8 mouse cellular contexts compared by ENCODE assay signal in the genomic region with DNA sequence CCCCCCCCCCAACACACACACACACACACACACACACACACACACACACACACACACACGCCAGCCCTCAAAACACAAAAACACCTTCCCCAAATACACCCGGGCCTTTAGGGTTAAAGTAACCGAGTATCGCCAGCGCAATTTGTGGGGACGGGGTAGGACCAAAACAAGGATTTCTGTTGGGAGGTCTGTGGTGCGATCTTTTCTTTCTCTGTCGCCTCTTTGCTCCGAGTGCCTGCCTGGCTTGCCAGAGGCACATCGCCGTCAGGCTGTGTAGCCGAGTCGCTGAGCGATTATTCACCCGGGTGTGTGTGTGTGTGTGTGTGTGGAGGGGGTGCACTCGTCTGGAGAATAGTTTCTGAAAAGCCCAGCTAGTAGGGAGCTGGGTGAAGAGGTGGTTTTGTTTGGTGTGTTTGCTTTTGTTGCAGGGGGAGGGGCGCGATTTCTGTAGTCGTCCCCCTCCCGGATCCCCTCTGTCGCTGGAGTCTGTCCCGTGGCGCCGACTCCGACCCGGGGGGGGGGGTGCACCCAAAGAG. TPM values are rescaled to one million over a fixed set of nuclear protein-coding genes. Genes with fewer than 3 reads are reported as not detected.
DNase-seq lines count a peak whose midpoint lies in the region; ATAC-seq and TF ChIP-seq lines count a peak whose summit lies in the region.

No protein-coding gene starts in this region.

- TF ChIP-seq EP300 in liver, embryonic 14.5 days (IDR thresholded peaks at IDR 0.05; ENCODE audit: low read depth), result no peak

- peaks cover 3% of the 10 kb centered on the region for H3K79me3 ChIP-seq in C2C12 (ENCODE audit: low read depth)

- ATAC-seq in embryonic facial prominence, embryonic 15.5 days (ENCODE audit: insufficient number of reproducible peaks, low FRiP score, low TSS enrichment, low read depth), result no peak
- ATAC-seq in heart, embryonic 12.5 days (ENCODE audit: insufficient number of reproducible peaks, low FRiP score), result peak; percentile 4; the same call in 1 of the 2 replicates
- ATAC-seq in kidney, postnatal 0 days (replicated peaks; ENCODE audit: low FRiP score, low read depth), result peak; percentile 14; the same call in 1 of the 2 replicates
- ATAC-seq in liver, embryonic 14.5 days (ENCODE audit: insufficient read depth), result peak; percentile 9
- ATAC-seq in neural tube, embryonic 11.5 days (ENCODE audit: insufficient read depth, low FRiP score, low TSS enrichment), result no peak

- peak overlapping the region; percentile 57 for H3K4me3 ChIP-seq in C2C12 (ENCODE audit: insufficient read depth, poor library complexity, severe bottlenecking)
- peak overlapping the region; percentile 59 for H3K4me3 ChIP-seq in embryonic facial prominence, embryonic 15.5 days (replicated peaks)
- peak overlapping the region; percentile 82 for H3K4me3 ChIP-seq in heart, embryonic 12.5 days
- peak overlapping the region; percentile 96 for H3K4me3 ChIP-seq in kidney, postnatal 0 days (replicated peaks; ENCODE audit: low read depth, low read length)
- H3K4me3 ChIP-seq in liver, embryonic 14.5 days (ENCODE audit: insufficient read depth in 1 of 2, low read depth in 2 of 2, low read length in 2 of 2), result peak overlapping the region; percentile 96 to 99
- peak overlapping the region; percentile 83 for H3K4me3 ChIP-seq in neural tube, embryonic 11.5 days (ENCODE audit: low read depth, low read length)

- H3K27me3 ChIP-seq in C2C12 (ENCODE audit: control insufficient read depth, insufficient read depth, insufficient read length), result no peaks in the 10 kb centered on the region
- H3K27me3 ChIP-seq in embryonic facial prominence, embryonic 15.5 days, result no peaks in the 10 kb centered on the region
- no peaks in the 10 kb centered on the region for H3K27me3 ChIP-seq in heart, embryonic 12.5 days (replicated peaks)
- no peaks in the 10 kb centered on the region for H3K27me3 ChIP-seq in kidney, postnatal 0 days (ENCODE audit: insufficient read depth, low read length)
- H3K27me3 ChIP-seq in liver, embryonic 14.5 days (ENCODE audit: control insufficient read depth, insufficient read depth, low read length), result no peaks in the 10 kb centered on the region
- no peaks in the 10 kb centered on the region for H3K27me3 ChIP-seq in neural tube, embryonic 11.5 days (ENCODE audit: control insufficient read depth, insufficient read depth, low read length)

- peak overlapping the region; percentile 90 for H3K4me2 ChIP-seq in embryonic facial prominence, embryonic 15.5 days (replicated peaks)
- peak overlapping the region; percentile 82 for H3K4me2 ChIP-seq in heart, embryonic 12.5 days
- peak overlapping the region; percentile 91 for H3K4me2 ChIP-seq in kidney, postnatal 0 days (ENCODE audit: low read length)
- H3K4me2 ChIP-seq in liver, embryonic 14.5 days (ENCODE audit: low read depth), result peak overlapping the region; percentile 100
- peak overlapping the region; percentile 97 for H3K4me2 ChIP-seq in neural tube, embryonic 11.5 days (ENCODE audit: low read depth)

- DNase-seq in adrenal gland, adult 8-10 months, result peak; percentile 43
- DNase-seq in kidney, postnatal 0 days (ENCODE audit: low spot score), result peak; percentile 81
- DNase-seq in liver, embryonic 14.5 days (ENCODE audit: low read depth in 3 of 3, low spot score in 3 of 3), result no peak
- DNase-seq in neural tube, embryonic 11.5 days (ENCODE audit: low spot score), result peak; percentile 75
- peak; percentile 80 for DNase-seq in testis, postnatal 10 days (ENCODE audit: low spot score)

- H3K9me3 ChIP-seq in embryonic facial prominence, embryonic 15.5 days (replicated peaks), result no peaks in the 10 kb centered on the region
- H3K9me3 ChIP-seq in heart, embryonic 12.5 days (replicated peaks), result no peaks in the 10 kb centered on the region
- H3K9me3 ChIP-seq in kidney, postnatal 0 days (replicated peaks; ENCODE audit: low read length), result no peaks in the 10 kb centered on the region
- H3K9me3 ChIP-seq in liver, embryonic 14.5 days (ENCODE audit: control insufficient read depth, low read length), result no peaks in the 10 kb centered on the region
- H3K9me3 ChIP-seq in neural tube, embryonic 11.5 days (ENCODE audit: control insufficient read depth, low read length), result no peaks in the 10 kb centered on the region

- H3ac ChIP-seq in C2C12 (ENCODE audit: control insufficient read depth, insufficient read length, low read depth), result peak overlapping the region; percentile 70

- no peak for TF ChIP-seq CTCF in C2C12 (IDR thresholded peaks at IDR 0.05; ENCODE audit: control insufficient read depth, insufficient read depth, insufficient read length)
- TF ChIP-seq CTCF in kidney, postnatal 0 days (IDR thresholded peaks at IDR 0.05; ENCODE audit: low read depth), result no peak
- no peak for TF ChIP-seq CTCF in liver, embryonic 14.5 days (IDR thresholded peaks at IDR 0.05; ENCODE audit: low read depth)

- no peaks in the 10 kb centered on the region for H3K79me2 ChIP-seq in C2C12 (ENCODE audit: control insufficient read depth, insufficient read depth)

- H3K9ac ChIP-seq in embryonic facial prominence, embryonic 15.5 days, result peak overlapping the region; percentile 69
- peak overlapping the region; percentile 93 for H3K9ac ChIP-seq in heart, embryonic 12.5 days
- H3K9ac ChIP-seq in kidney, postnatal 0 days (ENCODE audit: low read depth, low read length), result peak overlapping the region; percentile 85
- H3K9ac ChIP-seq in liver, embryonic 14.5 days (replicated peaks), result peak overlapping the region; percentile 100
- peak overlapping the region; percentile 83 for H3K9ac ChIP-seq in neural tube, embryonic 11.5 days (ENCODE audit: low read length)

- peak overlapping the region; percentile 97 for H3K27ac ChIP-seq in embryonic facial prominence, embryonic 15.5 days (replicated peaks)
- H3K27ac ChIP-seq in heart, embryonic 12.5 days (ENCODE audit: poor library complexity, severe bottlenecking), result peak overlapping the region; percentile 98
- H3K27ac ChIP-seq in kidney, postnatal 0 days, result peak overlapping the region; percentile 97
- peak overlapping the region; percentile 94 for H3K27ac ChIP-seq in liver, embryonic 14.5 days
- H3K27ac ChIP-seq in neural tube, embryonic 11.5 days (ENCODE audit: low read depth, low read length), result peak overlapping the region; percentile 91

- H3K4me1 ChIP-seq in embryonic facial prominence, embryonic 15.5 days, result peaks cover 25% of the 10 kb centered on the region
- H3K4me1 ChIP-seq in heart, embryonic 12.5 days (replicated peaks), result peaks cover 15% of the 10 kb centered on the region
- H3K4me1 ChIP-seq in kidney, postnatal 0 days (replicated peaks; ENCODE audit: insufficient read depth, low read length), result peaks cover 12% of the 10 kb centered on the region; the same call in 1 of the 2 replicates
- peaks cover 10 to 11% of the 10 kb centered on the region in 2 experiments for H3K4me1 ChIP-seq in liver, embryonic 14.5 days (replicated peaks; ENCODE audit: control insufficient read depth in 2 of 2, insufficient read depth in 2 of 2, low read length in 1 of 2)
- peaks cover 8% of the 10 kb centered on the region for H3K4me1 ChIP-seq in neural tube, embryonic 11.5 days (ENCODE audit: control insufficient read depth, insufficient read depth, low read length)

- no peaks in the 10 kb centered on the region for H3K36me3 ChIP-seq in C2C12 (ENCODE audit: control insufficient read depth, insufficient read depth)
- no peaks in the 10 kb centered on the region for H3K36me3 ChIP-seq in embryonic facial prominence, embryonic 15.5 days
- H3K36me3 ChIP-seq in heart, embryonic 12.5 days, result no peaks in the 10 kb centered on the region
- no peaks in the 10 kb centered on the region for H3K36me3 ChIP-seq in kidney, postnatal 0 days (ENCODE audit: insufficient read depth, low read length)
- H3K36me3 ChIP-seq in liver, embryonic 14.5 days (replicated peaks; ENCODE audit: control insufficient read depth, insufficient read depth, low read depth), result no peaks in the 10 kb centered on the region
- H3K36me3 ChIP-seq in neural tube, embryonic 11.5 days (ENCODE audit: control insufficient read depth, insufficient read depth, low read length), result no peaks in the 10 kb centered on the region

- WGBS in embryonic facial prominence, embryonic 15.5 days, result 0% methylated on average over 23 of the region's 26 CpGs
- under 1% methylated on average over 26 of the region's 26 CpGs for WGBS in heart, embryonic 12.5 days
- 0% methylated on average over 25 of the region's 26 CpGs for WGBS in kidney, postnatal 0 days
- under 1% methylated on average over 24 of the region's 26 CpGs for WGBS in liver, embryonic 14.5 days (ENCODE audit: insufficient replicate concordance)
- WGBS in neural tube, embryonic 11.5 days, result 1% methylated on average over 21 of the region's 26 CpGs

TF ChIP-seq in C2C12, 6 proteins besides CTCF, POLR2A, EP300 and RAD21:
- TF ChIP-seq MYOD1 (IDR thresholded peaks at IDR 0.05; ENCODE audit: control insufficient read depth, insufficient read length, low read depth) (no peak), MYOG (IDR thresholded peaks at IDR 0.05; ENCODE audit: control insufficient read depth, extremely low read depth, insufficient read length) (no peak), CEBPB (IDR thresholded peaks at IDR 0.05; ENCODE audit: low read depth) (no peak), FOSL1 (IDR thresholded peaks at IDR 0.05; ENCODE audit: insufficient read depth, low read length, poor library complexity, severe bottlenecking) (no peak), USF1 (IDR thresholded peaks at IDR 0.05; ENCODE audit: low read depth) (no peak), MAX (IDR thresholded peaks at IDR 0.05) (no peak)

RNA-seq across cellular contexts. Expression of a gene that starts 2.1 kb away (rescaled TPM):
- polyA plus RNA-seq in C2C12 (2012; fragmentation: generic; extraction: Trizol), result 10.5 TPM
- total RNA-seq in adrenal gland, adult 8-10 months (2022), result 10 to 100 TPM; 33.5 to 38.1 (median 34.5) TPM
- polyA plus RNA-seq in embryonic facial prominence, embryonic 15.5 days (2015; fragmentation: Nextera tagmentation; extraction: Ambion mirVana), result 41.7 and 47.9 TPM in 2 replicates
- 40.0 and 42.7 TPM in 2 replicates for polyA plus RNA-seq in heart, embryonic 12.5 days (2016; fragmentation: Nextera tagmentation; extraction: Ambion mirVana)
- 51.9 and 55.0 TPM in 2 replicates for polyA plus RNA-seq in kidney, postnatal 0 days (2015; fragmentation: Nextera tagmentation; extraction: Ambion mirVana)
- 11.1 and 16.5 TPM in 2 replicates for polyA plus RNA-seq in liver, embryonic 14.5 days (2012; rRNA removed)
- polyA plus RNA-seq in liver, embryonic 14.5 days (2014; fragmentation: Nextera tagmentation; extraction: Ambion mirVana), result 27.7 and 33.1 TPM in 2 replicates
- polyA plus RNA-seq in neural tube, embryonic 11.5 days (2014; fragmentation: Nextera tagmentation; extraction: Ambion mirVana), result 56.4 and 58.4 TPM in 2 replicates

RNA-seq across cellular contexts. Expression of a gene that starts 59.2 kb away (rescaled TPM):
- polyA plus RNA-seq in C2C12 (2012; fragmentation: generic; extraction: Trizol), result not detected
- total RNA-seq in adrenal gland, adult 8-10 months (2022), result not detected
- not detected in 2 replicates for polyA plus RNA-seq in embryonic facial prominence, embryonic 15.5 days (2015; fragmentation: Nextera tagmentation; extraction: Ambion mirVana)
- not detected in 2 replicates for polyA plus RNA-seq in heart, embryonic 12.5 days (2016; fragmentation: Nextera tagmentation; extraction: Ambion mirVana)
- polyA plus RNA-seq in kidney, postnatal 0 days (2015; fragmentation: Nextera tagmentation; extraction: Ambion mirVana), result not detected in 2 replicates
- not detected in 2 replicates for polyA plus RNA-seq in liver, embryonic 14.5 days (2012; rRNA removed)
- polyA plus RNA-seq in liver, embryonic 14.5 days (2014; fragmentation: Nextera tagmentation; extraction: Ambion mirVana), result 3.0 TPM in 1 of 2 replicates, not detected in the other
- polyA plus RNA-seq in neural tube, embryonic 11.5 days (2014; fragmentation: Nextera tagmentation; extraction: Ambion mirVana), result 7.2 TPM in 1 of 2 replicates, not detected in the other

Comparison
In these comparisons a context has a peak if more than half of its experiments do, and no peak if none do; other contexts are left out.
1. DNase-seq: peak in adrenal gland, adult 8-10 months (single experiment), kidney, postnatal 0 days (single experiment), neural tube, embryonic 11.5 days (single experiment) and testis, postnatal 10 days (single experiment); none in liver, embryonic 14.5 days (0 of 3).
2. ATAC-seq: peak in heart, embryonic 12.5 days (single experiment), kidney, postnatal 0 days (single experiment) and liver, embryonic 14.5 days (single experiment); none in embryonic facial prominence, embryonic 15.5 days (single experiment) and neural tube, embryonic 11.5 days (single experiment).
3. Peak in every context shown above with its lines, with median percentiles within 50 percentile points of each other: H3K4me3 ChIP-seq, H3K27ac ChIP-seq, H3K4me2 ChIP-seq and H3K9ac ChIP-seq.